Mouse (Mus musculus) C2C12 (cell line): ENCODE measurements around the gene Kdm6b. TPM values are rescaled to one million over a fixed set of nuclear protein-coding genes. Genes with fewer than 3 reads are reported as not detected.

Source experiments
- H3K27me3 ChIP-seq: one replicate; pipeline ENCODE4 v1.6.1; 2011; ENCODE audit not compliant: control insufficient read depth, insufficient read depth, insufficient read length
- H3K36me3 ChIP-seq: one replicate; pipeline ENCODE4 v1.6.1; 2011; ENCODE audit not compliant: control insufficient read depth, insufficient read depth
- H3K4me3 ChIP-seq: one replicate; pipeline ENCODE4 v1.5.1; 2011; ENCODE audit warnings: mild to moderate bottlenecking, control low read depth; ENCODE audit not compliant: poor library complexity, insufficient read depth, severe bottlenecking
- H3K79me2 ChIP-seq: one replicate; pipeline ENCODE4 v1.6.1; 2011; ENCODE audit not compliant: control insufficient read depth, insufficient read depth
- H3K79me3 ChIP-seq: one replicate; pipeline ENCODE4 v1.6.1; 2011; ENCODE audit warnings: low read depth, control low read depth
- H3ac ChIP-seq: one replicate; pipeline ENCODE3; 2011; ENCODE audit warnings: low read depth; ENCODE audit not compliant: control insufficient read depth, insufficient read length
- CEBPB ChIP-seq: IDR thresholded peaks from one replicate; pipeline ENCODE4 v1.6.1; 2011; ENCODE audit warnings: low read depth, mild to moderate bottlenecking, control low read depth, moderate library complexity
- CTCF ChIP-seq: IDR thresholded peaks from one replicate; pipeline ENCODE4 v1.5.1; 2011; ENCODE audit not compliant: control insufficient read depth, insufficient read depth, insufficient read length
- FOSL1 ChIP-seq: IDR thresholded peaks from one replicate; pipeline ENCODE4 v1.8.0; 2011; ENCODE audit warnings: mild to moderate bottlenecking, low read length; ENCODE audit not compliant: poor library complexity, insufficient read depth, severe bottlenecking
- MAX ChIP-seq: IDR thresholded peaks from one replicate; pipeline ENCODE4 v1.6.1; 2011; ENCODE audit warnings: mild to moderate bottlenecking, control low read depth
- MYOD1 ChIP-seq: IDR thresholded peaks from one replicate; pipeline ENCODE4 v1.6.1; 2011; ENCODE audit warnings: low read depth; ENCODE audit not compliant: control insufficient read depth, insufficient read length
- MYOG ChIP-seq: IDR thresholded peaks from one replicate; pipeline ENCODE4 v1.6.1; 2011; ENCODE audit not compliant: control insufficient read depth, insufficient read length; ENCODE audit errors: extremely low read depth
- USF1 ChIP-seq: IDR thresholded peaks from one replicate; pipeline ENCODE4 v1.6.1; 2011; ENCODE audit warnings: low read depth, mild to moderate bottlenecking, control low read depth, moderate library complexity
- polyA plus RNA-seq: library from polyadenylated mRNA; unstranded; fragments of >200 nt; fragmentation: generic; extraction: Trizol; gene quantifications from one replicate; pipeline ENCODE4 v1.2.1, GENCODE M21; 2012; ENCODE audit warnings: missing spikeins

Kdm6b gene
- polyA plus RNA-seq, 1 experiment = 9.0 TPM

GRCm38 (mm10) chr11:69422842-69423241 is 9.4 kb upstream of the Kdm6b start:
- TF ChIP-seq USF1 (no peak), CTCF (no peak), CEBPB (no peak), MAX (no peak), MYOD1 (no peak)
- Histone ChIP-seq H3K27me3 (peaks cover 10% of the 10 kb centered on the region), H3K36me3 (no peaks in the 10 kb centered on the region), H3K79me3 (no peaks in the 10 kb centered on the region), H3ac (no peak overlapping the region), H3K4me3 (no peak overlapping the region), H3K79me2 (no peaks in the 10 kb centered on the region)

- no peak overlapping the region for H3K4me3 ChIP-seq
- no peaks in the 10 kb centered on the region for H3K36me3 ChIP-seq
- peaks cover 10% of the 10 kb centered on the region for H3K27me3 ChIP-seq
- H3K79me2 ChIP-seq = peaks cover 3% of the 10 kb centered on the region
- H3ac ChIP-seq = no peak overlapping the region
- no peaks in the 10 kb centered on the region for H3K79me3 ChIP-seq
- TF ChIP-seq MYOG (no peak), USF1 (no peak), FOSL1 (no peak), CTCF (no peak), MYOD1 (no peak), MAX (no peak), CEBPB (no peak)
These were observed 7.9 kb upstream of the Kdm6b start for GRCm38 (mm10) chr11:69421131-69421977.

GRCm38 (mm10) chr11:69420554-69421000 is 7.1 kb upstream of the Kdm6b start:
- TF ChIP-seq MAX = no peak
- no peak for TF ChIP-seq MYOG
- TF ChIP-seq MYOD1 = no peak

GRCm38 (mm10) chr11:69419813-69420553 is 6.5 kb upstream of the Kdm6b start:
- no peaks in the 10 kb centered on the region for H3K36me3 ChIP-seq
- H3K79me3 ChIP-seq = peaks cover 3% of the 10 kb centered on the region
- TF ChIP-seq MAX (no peak), CEBPB (no peak), MYOD1 (no peak), MYOG (no peak), FOSL1 (no peak), CTCF (no peak), USF1 (no peak)
- H3K79me2 ChIP-seq = peaks cover 16% of the 10 kb centered on the region
- H3ac ChIP-seq = peak overlapping the region; percentile 4
- peak overlapping the region; percentile 16 for H3K4me3 ChIP-seq
- H3K27me3 ChIP-seq = peaks cover 6% of the 10 kb centered on the region

More at GRCm38 (mm10) chr11:69420554-69421000, 7.1 kb upstream of the Kdm6b start:
- Histone ChIP-seq H3K27me3 (peaks cover 9% of the 10 kb centered on the region), H3ac (no peak overlapping the region), H3K79me2 (peaks cover 10% of the 10 kb centered on the region), H3K36me3 (no peaks in the 10 kb centered on the region), H3K4me3 (no peak overlapping the region), H3K79me3 (peaks cover under 1% of the 10 kb centered on the region)

GRCm38 (mm10) chr11:69419443-69419812 is 6.0 kb upstream of the Kdm6b start:
- Histone ChIP-seq H3K36me3 (no peaks in the 10 kb centered on the region), H3K4me3 (peak overlapping the region; percentile 21), H3ac (peak overlapping the region; percentile 66), H3K79me3 (peaks cover 4% of the 10 kb centered on the region), H3K79me2 (peaks cover 21% of the 10 kb centered on the region), H3K27me3 (peaks cover 6% of the 10 kb centered on the region)
- peak; percentile 32 for TF ChIP-seq CTCF
- TF ChIP-seq CEBPB = no peak
